Mouse (Mus musculus) CH12.LX (cell line): ENCODE measurements around the gene Tshz2. TPM values are rescaled to one million over a fixed set of nuclear protein-coding genes. Genes with fewer than 3 reads are reported as not detected.

ENCODE experiments used
- DNase-seq: peaks from one replicate; pipeline ENCODE4 v3.0.0-alpha.2; 2013; ENCODE audit errors: extremely low read depth
- H3K27ac ChIP-seq: 2 replicates; pipeline ENCODE4 v1.5.1; 2012; ENCODE audit warnings: low read depth, mild to moderate bottlenecking, control low read depth, moderate library complexity; ENCODE audit not compliant: insufficient read depth
- H3K27me3 ChIP-seq: replicated peaks from 2 replicates; pipeline ENCODE3; 2012; ENCODE audit warnings: inconsistent platforms
- H3K36me3 ChIP-seq, 2 experiments: replicated peaks in 1 of 2; 2 replicates each; pipeline versions ENCODE3 to v1.6.1; 2012; ENCODE audit warnings: inconsistent platforms in 1 of 2, low read length in 1 of 2, mild to moderate bottlenecking in 1 of 2, mixed read lengths in 1 of 2, moderate library complexity in 1 of 2; ENCODE audit not compliant: control insufficient read depth in 1 of 2, insufficient read depth in 1 of 2
- H3K4me1 ChIP-seq, 2 experiments: 2 replicates each; pipeline ENCODE4 v1.6.1; 2012; ENCODE audit warnings: inconsistent platforms in 1 of 2, moderate library complexity in 1 of 2; ENCODE audit not compliant: insufficient read depth in 2 of 2, control insufficient read depth in 1 of 2
- H3K4me2 ChIP-seq: 2 replicates; pipeline ENCODE4 v1.6.1; 2012; ENCODE audit warnings: low read depth, mild to moderate bottlenecking, control low read depth; ENCODE audit not compliant: poor library complexity, insufficient read depth, severe bottlenecking
- H3K4me3 ChIP-seq, 3 experiments: fragments of 150-350 bp in 1 of 3; sonication (generic) in 1 of 3; replicated peaks in 1 of 3; 2 replicates each; pipeline versions ENCODE3 to v1.5.1; 2011 to 2012; ENCODE audit warnings: low read depth in 2 of 3, low read length in 2 of 3, mild to moderate bottlenecking in 2 of 3, moderate library complexity in 2 of 3, control low read depth in 1 of 3, improper control_type of control experiment in 1 of 3, inconsistent platforms in 1 of 3, mixed read lengths in 1 of 3; ENCODE audit not compliant: poor library complexity in 1 of 3
- H3K79me2 ChIP-seq: replicated peaks from 2 replicates; pipeline ENCODE4 v1.6.1; 2012; ENCODE audit warnings: mild to moderate bottlenecking, moderate library complexity; ENCODE audit not compliant: control insufficient read depth, poor library complexity, insufficient read depth, severe bottlenecking; ENCODE audit errors: extremely low read depth
- H3K9ac ChIP-seq: 2 replicates; pipeline ENCODE4 v1.6.1; 2012; ENCODE audit warnings: low read depth, mild to moderate bottlenecking, control low read depth, moderate library complexity; ENCODE audit not compliant: insufficient read depth
- H3K9me3 ChIP-seq: replicated peaks from 2 replicates; pipeline ENCODE3; 2012; ENCODE audit warnings: low read length, inconsistent platforms, mixed read lengths
- BHLHE40 ChIP-seq: IDR thresholded peaks from 2 replicates; pipeline ENCODE4 v1.6.1; 2011; ENCODE audit warnings: mild to moderate bottlenecking, low read depth, low read length, improper control_type of control experiment
- CTCF ChIP-seq, 2 experiments: IDR thresholded peaks in 1 of 2; conservative IDR thresholded peaks in 1 of 2; 2 replicates each; pipeline ENCODE4 v1.5.1; 2011 to 2012; ENCODE audit warnings: low read depth in 2 of 2, low read length in 2 of 2, improper control_type of control experiment in 1 of 2, inconsistent platforms in 1 of 2, mild to moderate bottlenecking in 1 of 2, moderate library complexity in 1 of 2
- E2F4 ChIP-seq: IDR thresholded peaks from 2 replicates; pipeline ENCODE4 v1.6.1; 2011; ENCODE audit warnings: low read depth, low read length, improper control_type of control experiment; ENCODE audit not compliant: insufficient replicate concordance
- ELF1 ChIP-seq: IDR thresholded peaks from 2 replicates; pipeline ENCODE4 v1.6.1; 2014; ENCODE audit warnings: low read depth, mild to moderate bottlenecking, inconsistent platforms, low read length, improper control_type of control experiment
- EP300 ChIP-seq: IDR thresholded peaks from 2 replicates; pipeline ENCODE4 v1.6.1; 2011; ENCODE audit warnings: low read length, improper control_type of control experiment
- GABPA ChIP-seq: IDR thresholded peaks from 2 replicates; pipeline ENCODE4 v1.6.1; 2012; ENCODE audit warnings: low read depth, low read length, improper control_type of control experiment, inconsistent platforms; ENCODE audit not compliant: insufficient replicate concordance
- HCFC1 ChIP-seq: IDR thresholded peaks from 2 replicates; pipeline ENCODE4 v1.6.1; 2012; ENCODE audit warnings: low read depth, mild to moderate bottlenecking, inconsistent platforms, low read length, improper control_type of control experiment
- IRF4 ChIP-seq: IDR thresholded peaks from 2 replicates; pipeline ENCODE4 v1.6.1; 2014; ENCODE audit warnings: low read depth, mild to moderate bottlenecking, inconsistent platforms, low read length, improper control_type of control experiment
- MAZ ChIP-seq: IDR thresholded peaks from 2 replicates; pipeline ENCODE4 v1.6.1; 2012; ENCODE audit warnings: low read depth, mild to moderate bottlenecking, inconsistent platforms, low read length, improper control_type of control experiment, moderate library complexity
- MEF2A ChIP-seq: IDR thresholded peaks from 2 replicates; pipeline ENCODE4 v1.6.1; 2014; ENCODE audit warnings: low read depth, mild to moderate bottlenecking, inconsistent platforms, low read length, improper control_type of control experiment, borderline replicate concordance
- MXI1 ChIP-seq: IDR thresholded peaks from 2 replicates; pipeline ENCODE4 v1.6.1; 2011; ENCODE audit warnings: mild to moderate bottlenecking, low read depth, low read length, improper control_type of control experiment
- MYC ChIP-seq: IDR thresholded peaks from 2 replicates; pipeline ENCODE4 v1.6.1; 2011; ENCODE audit warnings: low read depth, mild to moderate bottlenecking, improper control_type of control experiment, low read length
- NRF1 ChIP-seq: IDR thresholded peaks from 2 replicates; pipeline ENCODE4 v1.6.1; 2014; ENCODE audit warnings: low read depth, mild to moderate bottlenecking, inconsistent platforms, low read length, improper control_type of control experiment, moderate library complexity
- PAX5 ChIP-seq: IDR thresholded peaks from 2 replicates; pipeline ENCODE4 v1.6.1; 2012; ENCODE audit warnings: low read length, inconsistent platforms, mixed read lengths
- POLR2A ChIP-seq: IDR thresholded peaks from 2 replicates; pipeline ENCODE4 v1.6.1; 2011; ENCODE audit warnings: low read depth, mild to moderate bottlenecking, improper control_type of control experiment, low read length
- RAD21 ChIP-seq: IDR thresholded peaks from 2 replicates; pipeline ENCODE4 v1.6.1; 2011; ENCODE audit warnings: low read depth, mild to moderate bottlenecking, low read length, improper control_type of control experiment, moderate library complexity
- RCOR1 ChIP-seq: conservative IDR thresholded peaks from 2 replicates; pipeline ENCODE4 v1.6.1; 2012; ENCODE audit warnings: low read depth, mild to moderate bottlenecking, inconsistent platforms, low read length, improper control_type of control experiment
- SIN3A ChIP-seq: IDR thresholded peaks from 2 replicates; pipeline ENCODE4 v1.6.1; 2012; ENCODE audit warnings: low read length, improper control_type of control experiment, inconsistent platforms
- SMC3 ChIP-seq: IDR thresholded peaks from 2 replicates; pipeline ENCODE4 v1.6.1; 2011; ENCODE audit warnings: low read depth, low read length, improper control_type of control experiment
- TBP ChIP-seq: conservative IDR thresholded peaks from 2 replicates; pipeline ENCODE4 v1.6.1; 2011; ENCODE audit warnings: low read depth, low read length, improper control_type of control experiment
- USF1 ChIP-seq: IDR thresholded peaks from 2 replicates; pipeline ENCODE4 v1.6.1; 2014; ENCODE audit warnings: low read depth, mild to moderate bottlenecking, inconsistent platforms, low read length, improper control_type of control experiment
- USF2 ChIP-seq: conservative IDR thresholded peaks from 2 replicates; pipeline ENCODE4 v1.6.1; 2011; ENCODE audit warnings: low read depth, low read length, improper control_type of control experiment
- ZC3H11A ChIP-seq: IDR thresholded peaks from 2 replicates; pipeline ENCODE4 v1.6.1; 2012; ENCODE audit warnings: low read depth, mild to moderate bottlenecking, inconsistent platforms, low read length, improper control_type of control experiment
- ZKSCAN1 ChIP-seq: IDR thresholded peaks from 2 replicates; pipeline ENCODE4 v1.6.1; 2012; ENCODE audit warnings: low read depth, inconsistent platforms, low read length, improper control_type of control experiment, borderline replicate concordance
- ZMIZ1 ChIP-seq: IDR thresholded peaks from 2 replicates; pipeline ENCODE4 v1.6.1; 2012; ENCODE audit warnings: low read depth, mild to moderate bottlenecking, inconsistent platforms, low read length, improper control_type of control experiment
- dilution Hi-C: fragments of 300-500 bp; cut with MboI; formaldehyde crosslinking; loops from 2 replicates; pipeline ENCODE4 v1.14.3; 2020; ENCODE audit warnings: low sequenced_read_pairs; ENCODE audit not compliant: extremely low pct_unique_long_range_greater_than_20kb, extremely low pct_ligation_motif_present
- in situ Hi-C: fragments of 300-500 bp; cut with MboI; formaldehyde crosslinking; loops from 3 replicates; pipeline ENCODE4 v1.14.3; 2019; ENCODE audit warnings: low sequenced_read_pairs, low pct_ligation_motif_present, low pct_unique_long_range_greater_than_20kb, mixed read lengths
- polyA plus RNA-seq: library from polyadenylated mRNA; unstranded; fragments of >175 nt; gene quantifications from 2 replicates; pipeline ENCODE4 v1.2.1, GENCODE M21; 2012; ENCODE audit warnings: low read depth; ENCODE audit not compliant: insufficient read length
- total RNA-seq, 2 experiments: library from RNA; depleted of rRNA; stranded (reverse); fragments of 300-350 nt in 1 of 2; fragments of >200 nt in 1 of 2; gene quantifications; 2 replicates each; pipeline ENCODE4 v1.2.3; 2012 to 2014

The Tshz2 gene
- total and polyA plus RNA-seq, 3 experiments: not detected

GRCm38 (mm10) chr2:169859078-169859855, 226.5 kb downstream of the Tshz2 start:
- H3K27ac ChIP-seq: no peak overlapping the region
- in situ Hi-C loops: no loop called here
- H3K4me3 ChIP-seq: no peak overlapping the region
- TF ChIP-seq RCOR1: no peak
- no peak for TF ChIP-seq BHLHE40
- no peak for TF ChIP-seq USF2
- no peak for TF ChIP-seq POLR2A
- TF ChIP-seq IRF4: no peak
- TF ChIP-seq PAX5: no peak
- no peak for TF ChIP-seq ZKSCAN1
- TF ChIP-seq GABPA: no peak
- TF ChIP-seq CTCF (conservative IDR thresholded peaks at IDR 0.05 in 1 of 2, IDR thresholded peaks at IDR 0.05 in 1 of 2; ENCODE audit: low read depth in 2 of 2, low read length in 2 of 2): no peak
- no peak for TF ChIP-seq ZC3H11A
- TF ChIP-seq MYC: no peak
- TF ChIP-seq MEF2A: no peak
- no peak for TF ChIP-seq TBP
- no peak for TF ChIP-seq HCFC1
- no peak for TF ChIP-seq ELF1
- no peak overlapping the region for H3K9ac ChIP-seq
- no peaks in the 10 kb centered on the region for H3K27me3 ChIP-seq
- no peaks in the 10 kb centered on the region for H3K79me2 ChIP-seq
- no peak overlapping the region for H3K4me2 ChIP-seq
- dilution Hi-C loops: no loop called here
- H3K4me1 ChIP-seq: no peaks in the 10 kb centered on the region
- DNase-seq: no peak
- H3K9me3 ChIP-seq: peaks cover 84% of the 10 kb centered on the region
- H3K36me3 ChIP-seq: no peaks in the 10 kb centered on the region

- Histone ChIP-seq H3K9ac (no peak overlapping the region), H3K9me3 (peaks cover 84% of the 10 kb centered on the region), H3K36me3 (no peaks in the 10 kb centered on the region), H3K79me2 (no peaks in the 10 kb centered on the region), H3K4me3 (no peak overlapping the region), H3K4me1 (no peaks in the 10 kb centered on the region), H3K4me2 (no peak overlapping the region), H3K27ac (no peak overlapping the region), H3K27me3 (no peaks in the 10 kb centered on the region)
- in situ Hi-C loops: no loop called here
- TF ChIP-seq E2F4: no peak
- no peak for TF ChIP-seq ZMIZ1
- no peak for TF ChIP-seq SMC3
- no peak for TF ChIP-seq RAD21
- TF ChIP-seq SIN3A: no peak
- TF ChIP-seq HCFC1: no peak
- no peak for TF ChIP-seq PAX5
- TF ChIP-seq NRF1: no peak
- no peak for TF ChIP-seq USF1
- TF ChIP-seq EP300: no peak
- TF ChIP-seq MXI1: no peak
- TF ChIP-seq MAZ: no peak
- TF ChIP-seq ZC3H11A: no peak
- DNase-seq: no peak
- dilution Hi-C loops: no loop called here
These were observed 228.1 kb downstream of the Tshz2 start for GRCm38 (mm10) chr2:169860895-169861294.
